Mouse (Mus musculus): ENCODE results near the gene Apba3.
A peak's percentile ranks its signal among the peaks of the same experiment; 100 is the strongest.

Apba3 gene

DNA sequence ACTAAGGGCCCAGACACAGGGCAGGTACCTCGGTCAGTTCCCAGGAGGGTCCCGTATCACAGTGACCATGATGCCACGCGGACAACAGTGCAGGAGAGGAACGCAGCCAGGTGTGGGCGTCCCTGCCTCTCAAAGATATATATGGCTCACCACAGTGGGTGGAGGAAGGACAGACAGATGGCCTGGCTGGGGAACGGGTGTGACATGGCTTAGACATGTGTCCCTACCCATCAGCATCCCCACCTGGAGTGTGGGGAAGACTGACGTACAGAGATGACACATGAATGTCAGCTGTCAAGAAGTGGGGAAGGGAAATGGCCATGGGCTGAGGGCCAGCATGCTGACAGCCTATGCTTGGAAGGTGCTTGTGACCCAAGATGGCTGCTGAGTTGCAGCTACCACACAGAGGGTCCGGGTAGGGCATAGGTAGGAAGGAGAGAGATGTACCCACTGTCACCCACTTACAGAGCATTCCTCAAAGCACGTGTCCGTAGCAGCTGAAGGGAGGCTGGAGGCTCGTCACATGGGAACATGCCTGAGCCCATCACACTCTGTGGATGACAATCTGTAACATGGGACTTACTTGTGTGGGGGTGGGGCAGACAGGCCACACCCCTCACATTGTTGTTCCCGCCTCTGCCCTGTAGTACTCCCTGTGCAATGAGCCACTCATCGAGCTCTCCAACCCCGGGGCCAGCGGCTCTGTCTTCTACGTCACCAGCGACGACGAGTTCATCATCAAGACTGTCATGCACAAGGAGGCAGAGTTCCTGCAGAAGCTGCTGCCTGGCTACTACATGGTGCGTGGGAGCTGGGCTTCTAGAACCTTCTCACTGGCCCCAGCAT is 40.3 kb downstream of the Apba3 start:
- peak; percentile 63 to 82 for DNase-seq (ENCODE audit: low spot score in 2 of 2)

- no peak for DNase-seq (ENCODE audit: low spot score in 2 of 2)
Observed at GRCm38 (mm10) chr10:81309571-81309970, 42.8 kb downstream of the Apba3 start.

GRCm38 (mm10) chr10:81313581-81313980 is 46.8 kb downstream of the Apba3 start:
- no peak for DNase-seq (ENCODE audit: low spot score in 2 of 2)

- no peak for DNase-seq (ENCODE audit: low spot score in 2 of 2)
Observed at GRCm38 (mm10) chr10:81314201-81314600, 47.4 kb downstream of the Apba3 start.

DNA sequence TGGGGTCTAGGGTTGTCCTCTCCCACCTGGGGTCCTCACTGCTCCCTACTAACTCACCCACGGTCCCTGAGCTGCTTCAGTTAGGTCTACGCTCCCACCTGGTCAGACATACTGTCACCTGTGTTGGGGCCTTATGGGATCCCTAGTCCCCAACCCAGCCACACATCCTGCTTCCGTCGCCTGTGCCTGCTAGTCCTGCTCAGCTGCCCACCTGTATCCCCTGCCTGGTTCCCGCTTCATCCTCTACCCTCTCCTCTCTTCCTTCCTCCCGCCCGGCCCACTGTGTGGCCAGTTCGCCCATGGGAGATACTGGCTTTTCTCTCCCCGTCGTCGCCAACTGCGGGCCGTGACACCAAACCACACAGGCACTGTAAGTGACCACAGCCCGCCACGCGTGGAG is 48.8 kb downstream of the Apba3 start:
- no peak for DNase-seq (ENCODE audit: low spot score in 2 of 2)

- DNase-seq (ENCODE audit: low spot score in 2 of 2), result no peak
Observed at GRCm38 (mm10) chr10:81316338-81317060, 49.7 kb downstream of the Apba3 start.

GRCm38 (mm10) chr10:81317273-81317672 is 50.5 kb downstream of the Apba3 start:
- no peak for DNase-seq (ENCODE audit: low spot score in 2 of 2)

DNA sequence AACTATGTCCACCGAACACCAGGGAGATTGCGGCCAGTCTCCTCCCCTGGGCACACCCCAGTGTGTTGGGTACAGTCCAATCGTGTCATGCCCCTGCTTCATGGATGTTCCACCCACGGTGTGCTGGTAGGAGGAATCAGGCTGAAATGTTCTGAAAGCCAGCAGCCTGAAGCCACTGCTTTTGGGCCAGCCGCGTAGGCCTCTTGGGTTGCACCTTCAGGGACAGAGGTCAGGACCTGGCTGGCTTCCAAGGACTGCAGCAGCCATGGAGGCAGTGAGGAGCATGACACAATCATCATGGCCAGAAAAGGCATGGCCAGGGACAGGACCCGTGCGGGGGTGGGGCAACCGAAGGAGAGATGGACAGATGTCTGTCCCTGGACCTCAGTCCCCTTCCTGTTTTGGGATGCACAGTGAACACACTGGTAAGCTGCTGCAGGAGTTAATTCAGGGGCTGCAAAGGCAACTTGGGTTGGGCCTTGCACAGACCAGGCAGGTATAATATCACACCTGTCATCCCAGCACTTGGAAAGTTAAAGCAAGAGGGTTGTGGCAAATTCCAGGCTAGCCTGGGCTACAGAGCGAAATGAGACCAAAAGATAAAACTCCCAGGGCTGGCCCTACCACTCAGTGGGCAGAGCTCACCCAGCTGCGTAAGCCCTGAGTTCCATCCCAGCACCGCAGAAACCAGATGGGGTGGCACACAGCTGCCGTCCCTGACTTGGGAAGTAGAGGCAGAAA is 52.0 kb downstream of the Apba3 start:
- no peak for DNase-seq (ENCODE audit: low spot score in 2 of 2)

DNA sequence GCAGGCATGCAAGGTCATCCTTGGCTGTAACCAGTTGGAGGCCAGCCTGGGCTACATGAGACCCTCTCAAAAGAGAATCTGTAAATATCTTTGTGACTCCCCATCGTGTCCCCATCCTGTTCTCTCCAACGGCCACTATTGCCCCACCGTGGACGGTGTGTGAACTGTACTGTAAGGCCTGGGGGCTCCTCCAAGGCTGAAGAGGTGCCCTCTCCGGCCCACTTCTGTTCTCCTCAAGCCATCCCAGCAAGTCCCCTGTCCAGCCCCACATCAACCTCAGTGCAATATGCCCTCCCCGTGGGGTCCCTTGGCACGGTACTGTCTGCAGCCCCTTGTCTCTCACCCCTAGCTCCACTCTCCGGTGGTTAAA is 52.6 kb downstream of the Apba3 start:
- DNase-seq (ENCODE audit: low spot score in 2 of 2), result peak in 1 of 2 experiments; percentile 17

DNA sequence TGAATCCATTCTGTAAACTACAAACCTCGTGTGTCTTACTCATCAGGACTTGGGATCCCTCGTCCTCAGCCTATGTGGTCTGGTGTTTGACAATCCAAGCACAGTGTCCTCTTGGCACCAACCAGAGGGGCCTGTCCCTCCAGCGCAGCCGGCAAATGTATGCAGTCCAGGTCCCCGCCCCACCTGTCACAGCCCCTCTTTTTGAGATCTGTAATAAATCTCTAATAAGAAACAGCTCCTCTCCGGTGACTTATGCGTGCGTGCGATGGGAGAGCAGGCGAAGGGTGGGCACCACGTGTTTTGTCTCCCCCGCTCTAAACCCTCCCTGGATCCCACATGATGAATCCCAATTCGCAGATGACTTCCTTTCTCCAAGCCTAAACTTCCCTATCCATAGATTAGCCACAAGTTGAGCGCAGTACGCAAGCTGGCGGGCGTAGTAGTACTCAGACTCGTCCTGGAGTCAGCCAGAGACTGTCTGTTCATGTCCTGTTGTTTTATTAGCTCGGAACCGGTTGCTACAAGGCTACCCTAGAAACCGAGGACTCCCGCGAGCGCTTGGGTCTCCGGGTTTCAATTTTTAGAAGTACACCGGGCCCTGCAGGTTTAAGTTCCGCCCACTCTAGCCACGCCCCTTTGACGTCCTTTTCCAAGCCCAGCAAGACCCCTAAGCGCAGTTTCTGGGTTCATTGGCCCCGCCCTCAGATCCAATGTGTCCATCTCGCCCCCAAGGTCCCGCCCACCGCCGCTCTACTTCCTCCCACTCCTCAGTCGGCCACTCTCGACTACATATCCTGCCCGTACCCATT is 53.2 kb downstream of the Apba3 start:
- no peak for DNase-seq (ENCODE audit: low spot score in 2 of 2)

DNA sequence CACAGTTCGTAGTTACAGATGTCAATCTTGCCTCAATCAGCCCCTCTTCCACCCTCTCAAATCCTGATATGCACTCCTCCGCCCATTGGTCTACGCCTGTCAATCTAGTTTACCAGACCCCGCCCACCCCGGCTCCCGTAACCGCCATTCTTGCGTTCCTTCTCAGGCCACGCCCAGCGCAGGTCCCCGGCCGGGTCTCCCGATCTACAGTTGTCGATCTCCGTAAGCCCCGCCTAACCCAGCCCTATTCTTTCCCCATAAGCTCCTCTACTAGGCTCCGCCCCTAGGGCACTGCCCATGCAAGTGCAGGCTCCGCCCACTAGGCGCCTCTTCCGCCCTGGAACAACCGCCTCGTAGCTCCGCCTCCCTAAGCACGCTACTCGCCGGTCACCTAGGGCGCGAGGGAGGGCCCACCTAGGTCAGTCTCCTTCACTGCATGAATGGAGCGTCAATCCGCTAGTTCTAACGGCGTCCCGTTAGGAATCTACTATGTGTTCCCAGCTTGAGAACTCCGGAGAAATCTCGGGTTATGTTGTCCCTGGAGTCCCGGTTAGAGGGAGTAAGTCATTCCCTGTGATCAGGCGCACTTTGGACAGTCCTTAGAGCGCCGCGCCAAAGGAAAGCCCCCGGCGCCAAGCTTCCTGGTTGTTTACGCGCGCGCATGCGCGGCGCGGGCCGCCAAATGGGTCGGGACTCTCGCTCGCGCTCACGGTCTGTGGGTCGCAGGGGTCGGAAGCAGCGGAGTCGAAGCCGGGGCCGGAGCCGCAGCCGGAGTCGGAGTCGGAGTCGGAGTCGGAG is 54.0 kb downstream of the Apba3 start, which contains the start of gene Cactin:
TSS of gene Cactin (plus strand) at position 554 of the 798 bp plus-strand sequence.
- peak; percentile 98 to 99 for DNase-seq (ENCODE audit: low spot score in 2 of 2)

DNA sequence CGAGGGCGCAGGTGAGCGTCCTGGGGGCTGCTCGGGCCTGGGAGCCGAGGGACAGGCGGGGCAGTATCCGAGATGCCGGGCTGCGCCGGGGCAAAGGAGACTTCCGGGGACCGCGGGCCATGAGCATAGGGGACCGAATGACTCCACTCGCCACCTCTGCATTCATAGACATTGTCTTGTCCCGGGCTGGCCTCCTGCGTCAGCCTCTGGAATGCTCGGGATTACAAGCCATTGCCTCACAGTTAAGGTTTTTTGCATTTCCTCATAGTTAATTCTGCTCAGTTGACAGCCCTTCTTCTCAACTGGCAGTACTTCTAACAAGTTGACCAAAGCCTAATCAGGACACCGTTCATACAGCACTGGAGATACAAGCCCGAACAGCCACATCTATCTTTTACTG is 54.7 kb downstream of the Apba3 start:
- no peak for DNase-seq (ENCODE audit: low spot score in 2 of 2)

DNA sequence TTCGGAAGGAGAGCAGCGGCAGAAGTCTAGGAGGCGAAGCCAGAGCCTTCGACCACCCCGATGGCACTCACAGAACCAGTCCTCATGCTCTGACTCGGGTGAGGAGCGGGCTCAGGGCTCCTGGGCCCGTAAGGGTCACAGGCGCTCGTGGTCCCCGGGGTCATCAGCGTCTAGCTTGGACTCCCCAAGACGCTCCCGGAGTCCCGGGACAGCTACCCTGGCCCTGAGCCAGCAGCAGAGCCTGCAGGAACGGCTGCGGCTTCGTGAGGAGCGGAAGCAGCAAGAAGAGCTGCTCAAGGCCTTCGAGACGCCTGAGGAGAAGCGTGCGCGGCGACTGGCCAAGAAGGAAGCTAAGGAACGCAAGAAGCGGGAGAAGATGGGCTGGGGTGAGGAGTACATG is 55.7 kb downstream of the Apba3 start:
- no peak for DNase-seq (ENCODE audit: low spot score in 2 of 2)

Data from frontal cortex, postnatal 36 days (tissue).